Comparison of ENCODE assay signal across 16 mouse cellular contexts in the genomic region with DNA sequence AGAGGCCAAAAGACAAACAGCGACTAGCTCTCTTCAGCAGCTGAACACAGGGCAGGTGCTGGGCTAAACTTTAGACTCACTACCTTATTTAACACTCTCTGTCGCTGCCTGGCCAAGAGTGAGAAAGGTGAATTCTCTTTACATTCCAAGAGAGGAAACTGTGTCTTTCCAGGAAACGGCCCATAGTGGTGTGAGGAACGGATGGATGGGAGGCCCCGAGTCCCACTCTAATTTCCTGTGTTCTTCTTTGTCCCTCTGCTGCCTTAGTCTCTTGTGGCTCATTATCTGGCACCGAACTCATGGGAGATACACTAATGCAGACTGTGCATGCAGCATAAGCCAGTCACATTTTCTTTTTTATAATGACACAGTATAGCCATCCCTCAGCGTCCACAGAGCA.
"Had no signal": no experiment of that assay in that cellular context is flagged by ENCODE, and none has a peak within 500 bp of the region (broad histone marks: within the 10 kb centered on the region; RNA-seq: fewer than 3 reads in every experiment).

No protein-coding gene starts in this region.

- H3K27ac ChIP-seq: kidney, postnatal 0 days; limb, embryonic 13.5 days; liver, embryonic 14.5 days; neural tube, embryonic 15.5 days had no signal

- H3K9me3 ChIP-seq: limb, embryonic 13.5 days; neural tube, embryonic 15.5 days had no signal

- H3K4me2 ChIP-seq: limb, embryonic 13.5 days; neural tube, embryonic 15.5 days had no signal

- H3K4me3 ChIP-seq: limb, embryonic 13.5 days; myocyte; neural tube, embryonic 15.5 days had no signal

- DNase-seq: kidney, adult 8-10 months; kidney, postnatal 36 days; layer of hippocampus, adult 9-11 months; layer of hippocampus, postnatal 36 days; lung, adult 18-20 months; lung, postnatal 36 days; midbrain, embryonic 14.5 days; right cerebral cortex, adult 18-20 months; right cerebral cortex, postnatal 25 days; thymus, postnatal 36 days had no signal

- H3K36me3 ChIP-seq: neural tube, embryonic 15.5 days had no signal

- ATAC-seq: lung, postnatal 0 days had no signal

- H3K9ac ChIP-seq: limb, embryonic 13.5 days; liver, embryonic 14.5 days; neural tube, embryonic 15.5 days had no signal

- H3K27me3 ChIP-seq: limb, embryonic 13.5 days; neural tube, embryonic 15.5 days had no signal
